Mouse (Mus musculus) lung, embryonic 14.5 days (tissue): ENCODE results near the gene Otud6a. TPM values are rescaled to one million over a fixed set of nuclear protein-coding genes. Genes with fewer than 3 reads are reported as not detected.

Experiments
- ATAC-seq: fragments of 200-750 bp; cut with Nextera tagmentation; 2 replicates; pipeline ENCODE4 v1.8.0; 2017; ENCODE audit warnings: mild to moderate bottlenecking, moderate TSS enrichment, moderate library complexity; ENCODE audit not compliant: insufficient read depth
- DNase-seq: peaks from one replicate; pipeline ENCODE4 v3.0.0-alpha.2; 2015
- H3K27ac ChIP-seq: fragments of 300-500 bp; sonication (generic); 2 replicates; pipeline ENCODE4 v1.5.1; 2014; ENCODE audit warnings: low read depth, mild to moderate bottlenecking, moderate library complexity
- H3K27me3 ChIP-seq: fragments of 300-500 bp; sonication (generic); 2 replicates; pipeline ENCODE4 v1.6.1; 2014; ENCODE audit warnings: low read length, control low read depth; ENCODE audit not compliant: insufficient read depth
- H3K36me3 ChIP-seq: fragments of 300-500 bp; sonication (generic); 2 replicates; pipeline ENCODE4 v1.6.1; 2014; ENCODE audit warnings: control low read depth; ENCODE audit not compliant: insufficient read depth
- H3K4me1 ChIP-seq: fragments of 300-500 bp; sonication (generic); 2 replicates; pipeline ENCODE4 v1.6.1; 2014; ENCODE audit warnings: antibody characterized with exemption, control low read depth; ENCODE audit not compliant: insufficient read depth
- H3K4me2 ChIP-seq: fragments of 300-500 bp; sonication (generic); 2 replicates; pipeline ENCODE4 v1.6.1; 2014; ENCODE audit warnings: mild to moderate bottlenecking
- H3K4me3 ChIP-seq: fragments of 300-500 bp; sonication (generic); 2 replicates; pipeline ENCODE4 v1.5.1; 2014; ENCODE audit warnings: low read depth, low read length
- H3K9ac ChIP-seq: fragments of 300-500 bp; sonication (generic); 2 replicates; pipeline ENCODE4 v1.6.1; 2014
- H3K9me3 ChIP-seq: fragments of 300-500 bp; sonication (generic); 2 replicates; pipeline ENCODE4 v1.6.1; 2016; ENCODE audit warnings: low read depth, low read length, control low read depth
- CTCF ChIP-seq: IDR thresholded peaks from 2 replicates; pipeline ENCODE4 v1.5.1; 2016; ENCODE audit warnings: antibody characterized with exemption, low read depth
- WGBS: fragments of 180-500 bp; shearing (Covaris S2); extraction: QIAGEN DNeasy Blood & Tissue Kit; methylation state at CpG from one replicate; pipeline ENCODE4 v1.1.7; 2014; 5-methylcytosine and 5-hydroxymethylcytosine counted together
- polyA plus RNA-seq: library from polyadenylated mRNA; unstranded; fragments of >200 nt; fragmentation: Nextera tagmentation; extraction: Ambion mirVana; gene quantifications from 2 replicates; pipeline ENCODE4 v1.2.1, GENCODE M21; 2014

Otud6a gene
- not detected in 2 replicates for polyA plus RNA-seq

DNA sequence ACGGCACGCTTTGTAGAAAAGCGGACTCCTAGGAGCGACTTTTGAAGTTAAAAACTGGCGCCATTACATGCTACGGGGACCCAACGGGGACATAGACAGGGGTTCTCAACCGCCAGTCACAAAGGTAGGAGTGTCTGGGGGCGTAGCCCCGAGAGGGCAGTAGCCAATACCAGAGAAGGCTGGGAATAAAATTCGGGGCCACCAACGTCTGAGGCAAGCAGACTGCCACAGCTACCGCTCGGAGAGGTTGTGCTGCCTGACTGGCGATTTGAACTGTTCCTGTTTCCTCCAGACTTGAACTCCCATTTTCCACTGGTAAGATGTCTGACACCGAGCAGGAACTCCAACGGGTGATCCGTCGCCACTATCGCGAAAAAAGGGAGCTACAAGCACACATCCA, at the start of gene Otud6a:
Gene Otud6a (plus strand): TSS at position 321 of the 400 bp plus-strand sequence.
- H3K27ac ChIP-seq, result no peak within 1 kb of the TSS
- no peak within 1 kb of the TSS for H3K4me2 ChIP-seq
- H3K27me3 ChIP-seq, result no peaks in the 10 kb centered on the region
- H3K4me3 ChIP-seq, result no peak within 1 kb of the TSS
- 90% methylated on average over 21 of the region's 21 CpGs for WGBS
- H3K36me3 ChIP-seq, result no peaks in the 10 kb centered on the region
- H3K9ac ChIP-seq, result no peak within 1 kb of the TSS
- H3K4me1 ChIP-seq, result no peaks in the 10 kb centered on the region
- H3K9me3 ChIP-seq, result no peaks in the 10 kb centered on the region
- DNase-seq, result no peak
- TF ChIP-seq CTCF, result no peak
- no peak for ATAC-seq

DNA sequence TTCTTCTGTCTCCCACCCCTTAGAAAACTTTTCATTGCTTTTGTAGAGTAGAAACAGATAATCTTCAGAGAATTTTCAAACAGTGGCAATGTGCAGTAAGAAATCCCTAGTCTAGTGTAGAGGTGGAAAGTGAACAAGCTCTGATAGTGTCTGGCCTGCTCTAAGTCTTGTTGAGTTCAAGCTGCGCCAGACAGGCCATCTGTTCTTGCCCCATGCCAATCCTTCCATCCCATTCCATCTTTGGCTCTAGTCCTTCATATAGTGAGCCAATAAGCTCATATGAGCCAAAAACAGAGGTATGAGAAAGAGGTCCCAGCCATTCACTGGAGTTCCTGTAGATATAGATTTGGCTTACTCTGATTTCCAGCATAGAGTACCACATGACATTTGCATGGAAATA, 38.9 kb upstream of the Otud6a start:
- 81% methylated on average over 1 of the region's 1 CpGs for WGBS
- no peak for DNase-seq
- Histone ChIP-seq H3K4me2 (no peak overlapping the region), H3K9me3 (no peaks in the 10 kb centered on the region), H3K4me3 (no peak overlapping the region), H3K36me3 (no peaks in the 10 kb centered on the region), H3K27ac (no peak overlapping the region), H3K27me3 (no peaks in the 10 kb centered on the region), H3K4me1 (no peaks in the 10 kb centered on the region), H3K9ac (no peak overlapping the region)
- TF ChIP-seq CTCF, result no peak
- no peak for ATAC-seq

DNA sequence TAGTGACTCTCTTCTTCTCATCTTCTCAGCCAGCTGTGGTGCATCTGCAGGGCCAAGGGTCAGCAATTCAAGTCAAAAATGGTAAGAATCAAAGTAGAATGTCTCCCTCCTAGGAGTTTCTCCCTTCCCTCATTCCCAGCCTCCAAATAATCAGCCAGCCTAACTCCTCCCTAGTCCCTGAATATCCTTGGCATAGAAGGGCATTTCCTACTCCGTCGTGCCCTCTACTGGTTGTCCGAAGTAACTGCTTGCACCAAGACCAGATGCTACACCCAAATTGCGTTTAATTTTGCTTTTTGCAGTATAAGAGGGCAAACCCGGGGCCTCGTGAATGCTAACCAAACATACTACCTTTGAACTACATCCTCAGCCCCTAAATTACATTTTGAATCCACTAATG, 36.5 kb upstream of the Otud6a start:
- DNase-seq, result peak; percentile 70
- peak; percentile 76 for TF ChIP-seq CTCF
- WGBS, result 25% methylated on average over 6 of the region's 6 CpGs

DNA sequence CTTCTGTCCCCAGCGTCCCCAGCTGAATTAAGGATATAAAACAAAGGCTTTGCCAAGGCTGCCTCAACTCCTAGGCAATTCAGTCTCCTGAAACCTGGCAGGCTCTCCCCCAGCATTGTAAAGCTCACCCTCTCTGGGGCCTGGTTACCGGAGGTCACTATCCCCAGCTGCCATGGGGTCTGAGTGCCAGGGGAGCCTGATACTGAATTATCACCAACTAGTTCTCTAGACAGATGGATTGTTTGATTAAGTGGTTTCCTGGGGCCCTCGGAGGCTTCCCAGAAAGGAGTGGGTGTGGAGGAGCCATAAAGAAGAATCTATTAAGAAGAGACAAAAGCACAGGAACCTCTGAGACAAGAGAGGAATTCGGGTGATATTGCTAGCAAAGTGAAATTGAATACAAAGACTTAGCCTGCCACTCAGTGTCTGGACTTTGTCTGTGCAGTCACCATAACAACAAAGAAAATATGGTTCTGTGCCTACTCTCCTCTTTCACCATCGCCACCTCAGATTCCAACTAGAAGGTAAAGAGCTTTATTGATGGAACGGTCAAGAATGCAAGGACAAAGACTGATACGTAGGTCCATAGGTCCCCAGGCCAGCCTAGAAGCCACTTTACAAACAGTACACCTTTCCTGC, 34.5 kb upstream of the Otud6a start:
- Histone ChIP-seq H3K27me3 (no peaks in the 10 kb centered on the region), H3K9me3 (no peaks in the 10 kb centered on the region), H3K36me3 (no peaks in the 10 kb centered on the region), H3K9ac (no peak overlapping the region), H3K27ac (no peak overlapping the region), H3K4me3 (no peak overlapping the region), H3K4me2 (no peak overlapping the region), H3K4me1 (no peaks in the 10 kb centered on the region)
- no peak for TF ChIP-seq CTCF
- ATAC-seq (no peak), DNase-seq (peak; percentile 1)
- 74% methylated on average over 7 of the region's 7 CpGs for WGBS

More for the DNA sequence above, 36.5 kb upstream of the Otud6a start:
- Histone ChIP-seq H3K36me3 (no peaks in the 10 kb centered on the region), H3K9ac (no peak overlapping the region), H3K4me2 (no peak overlapping the region), H3K4me3 (no peak overlapping the region), H3K27me3 (no peaks in the 10 kb centered on the region), H3K27ac (no peak overlapping the region), H3K9me3 (no peaks in the 10 kb centered on the region), H3K4me1 (no peaks in the 10 kb centered on the region)
- ATAC-seq, result no peak

DNA sequence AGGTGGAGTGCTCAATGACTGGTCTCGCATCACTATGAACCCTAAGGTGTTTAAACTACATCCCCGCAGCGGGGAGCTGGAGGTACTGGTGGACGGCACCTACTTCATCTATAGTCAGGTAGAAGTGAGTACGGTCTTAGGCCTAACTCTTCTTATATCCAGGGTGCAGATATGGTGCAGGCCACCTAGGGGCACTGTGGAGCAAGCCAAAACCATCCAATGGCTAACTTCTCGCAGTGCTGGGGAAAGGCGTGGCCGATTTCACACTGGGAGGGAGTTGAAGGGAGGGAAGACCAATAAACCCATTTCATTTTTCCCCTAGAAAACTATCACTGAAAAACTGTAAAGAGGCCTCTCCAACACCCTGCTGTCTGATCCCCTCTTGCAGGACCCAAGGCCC, 33.8 kb upstream of the Otud6a start:
- no peak for ATAC-seq
- TF ChIP-seq CTCF, result peak; percentile 46
- no peak overlapping the region for H3K9ac ChIP-seq
- DNase-seq, result peak; percentile 5
- H3K4me2 ChIP-seq, result no peak overlapping the region
- no peak overlapping the region for H3K27ac ChIP-seq
- H3K36me3 ChIP-seq, result no peaks in the 10 kb centered on the region
- no peaks in the 10 kb centered on the region for H3K9me3 ChIP-seq
- 78% methylated on average over 8 of the region's 8 CpGs for WGBS
- no peak overlapping the region for H3K4me3 ChIP-seq
- H3K4me1 ChIP-seq, result no peaks in the 10 kb centered on the region
- H3K27me3 ChIP-seq, result no peaks in the 10 kb centered on the region

DNA sequence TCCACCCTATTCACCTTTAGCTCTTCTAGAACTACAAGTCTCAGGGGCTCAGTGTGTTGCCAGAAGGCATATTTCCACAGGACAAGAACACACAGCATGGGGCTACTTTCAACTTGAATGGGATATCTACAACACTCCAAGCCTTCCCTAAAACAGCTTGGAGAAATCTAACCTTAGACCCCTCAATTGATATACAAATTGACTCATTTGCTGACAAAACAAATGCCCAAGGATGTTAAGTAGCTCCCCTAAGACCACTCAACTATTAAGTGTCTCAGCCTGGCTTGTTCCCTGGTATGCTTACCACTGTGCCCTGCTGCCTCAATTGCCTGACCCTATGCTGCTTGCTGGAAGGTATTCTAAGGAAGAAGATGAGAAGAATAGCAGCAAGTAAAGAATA, 27.9 kb upstream of the Otud6a start:
- Histone ChIP-seq H3K9ac (no peak overlapping the region), H3K27me3 (no peaks in the 10 kb centered on the region)
- ATAC-seq, result no peak

DNA sequence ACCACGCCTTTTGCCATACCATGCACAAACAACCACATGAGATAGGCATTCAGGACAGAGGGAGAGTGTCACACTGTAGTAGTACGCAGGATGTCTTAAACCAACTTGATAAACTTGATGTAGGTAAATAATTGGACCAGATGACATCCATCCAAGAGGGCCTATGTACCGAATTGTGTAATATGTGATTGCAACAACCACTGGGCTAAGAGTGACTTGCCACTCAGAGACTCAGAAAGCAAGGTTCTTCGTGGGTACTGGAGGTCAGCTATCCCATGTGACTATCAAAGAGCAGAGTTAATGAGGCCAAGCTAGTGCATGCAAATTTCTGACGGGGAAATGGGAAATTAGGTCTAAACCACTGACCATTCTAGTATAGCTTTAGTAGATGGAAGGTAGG, 27.2 kb upstream of the Otud6a start:
- Histone ChIP-seq H3K9me3 (no peaks in the 10 kb centered on the region), H3K27me3 (no peaks in the 10 kb centered on the region), H3K36me3 (no peaks in the 10 kb centered on the region), H3K9ac (no peak overlapping the region), H3K4me3 (no peak overlapping the region), H3K27ac (no peak overlapping the region), H3K4me1 (no peaks in the 10 kb centered on the region), H3K4me2 (no peak overlapping the region)
- TF ChIP-seq CTCF, result no peak
- WGBS, result 79% methylated on average over 5 of the region's 5 CpGs
- ATAC-seq (no peak), DNase-seq (no peak)

More for the DNA sequence above, 27.9 kb upstream of the Otud6a start:
- no peak for DNase-seq
- no peaks in the 10 kb centered on the region for H3K9me3 ChIP-seq
- TF ChIP-seq CTCF, result no peak
- H3K27ac ChIP-seq, result no peak overlapping the region
- H3K4me3 ChIP-seq, result no peak overlapping the region
- no peaks in the 10 kb centered on the region for H3K4me1 ChIP-seq
- H3K36me3 ChIP-seq, result no peaks in the 10 kb centered on the region
- no peak overlapping the region for H3K4me2 ChIP-seq
